Mouse (Mus musculus) layer of hippocampus, postnatal 10 days (tissue): ENCODE measurements around the gene Wdr25. TPM values are rescaled to one million over a fixed set of nuclear protein-coding genes. Genes with fewer than 3 reads are reported as not detected.

ENCODE experiments used
- DNase-seq, 2 experiments: peaks; one replicate each; pipeline ENCODE4 v3.0.0; 2021; ENCODE audit warnings: low spot score in 2 of 2
- total RNA-seq, 2 experiments: library from RNA; stranded (reverse); gene quantifications; 2 replicates each; pipeline ENCODE4 v1.2.3; 2021

Wdr25 gene
- total RNA-seq, 2 experiments from 2014 or later: 7.1 to 9.0 TPM

GRCm38 (mm10) chr12:109058660-109059059 lies 165.2 kb downstream of the Wdr25 start:
- DNase-seq: no peak

DNA sequence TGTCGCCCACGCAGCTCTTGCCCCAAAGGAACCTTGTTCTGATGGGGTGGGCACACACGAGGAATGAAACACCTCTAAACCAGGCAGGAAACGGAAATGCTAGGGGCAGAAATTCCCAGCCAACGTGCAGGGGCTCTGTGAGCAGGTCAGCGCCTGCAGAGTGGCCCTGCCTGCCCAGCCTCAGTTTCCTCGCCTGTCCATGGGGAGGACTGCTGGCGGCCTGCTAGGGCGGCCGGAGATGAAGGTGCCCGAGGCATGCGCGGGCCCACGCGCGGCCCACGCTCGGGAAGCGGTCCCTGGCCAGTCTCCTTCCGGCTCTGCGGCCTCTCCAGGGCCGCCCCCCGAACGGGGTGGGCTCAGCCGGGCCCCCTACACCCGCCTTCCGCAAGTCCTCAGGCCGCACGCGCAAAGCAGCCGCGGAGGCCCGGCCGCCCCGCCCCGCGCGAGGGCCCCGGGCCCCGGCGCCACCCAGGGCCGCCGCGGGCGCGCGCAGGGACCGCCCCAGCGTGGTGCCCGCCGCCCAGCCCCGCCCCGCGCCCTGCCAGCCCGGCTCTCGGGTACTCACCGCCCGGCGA lies 174.2 kb downstream of the Wdr25 start:
- peak; percentile 54 to 61 for DNase-seq

DNA sequence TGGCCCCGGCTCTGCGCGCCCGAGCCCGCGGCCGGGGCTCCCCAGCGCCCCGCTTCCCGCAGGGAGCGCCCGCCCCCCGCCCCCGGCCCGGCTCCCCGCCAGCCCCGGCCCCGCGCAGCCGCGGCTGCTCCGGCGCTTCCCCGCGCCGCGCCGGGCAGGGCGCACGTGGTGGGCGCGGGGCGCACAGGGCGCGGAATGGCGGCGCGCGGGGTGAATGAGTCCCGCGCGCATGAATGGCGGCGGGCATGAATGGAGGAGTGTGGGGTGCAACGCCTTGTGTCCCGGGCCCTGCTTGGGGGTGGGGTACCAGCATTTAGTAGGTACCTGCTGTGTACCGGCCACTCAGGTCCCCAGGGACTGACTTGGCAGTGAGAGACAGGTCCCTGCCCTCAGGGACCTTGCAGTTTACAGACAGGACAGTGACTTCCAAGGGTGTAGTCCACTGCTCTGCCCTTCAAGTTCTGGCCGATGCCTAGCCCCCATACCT lies 174.8 kb downstream of the Wdr25 start, which contains the start of gene Begain:
Gene Begain, minus strand, starts transcription at position 51 of the 487 bp plus-strand sequence.
- no peak for DNase-seq

- DNase-seq: no peak
These were observed 175.3 kb downstream of the Wdr25 start for GRCm38 (mm10) chr12:109068738-109069137.

- no peak for DNase-seq
These were observed 176.3 kb downstream of the Wdr25 start for GRCm38 (mm10) chr12:109069751-109070150.

GRCm38 (mm10) chr12:109071248-109071647 lies 177.8 kb downstream of the Wdr25 start:
- no peak for DNase-seq

DNA sequence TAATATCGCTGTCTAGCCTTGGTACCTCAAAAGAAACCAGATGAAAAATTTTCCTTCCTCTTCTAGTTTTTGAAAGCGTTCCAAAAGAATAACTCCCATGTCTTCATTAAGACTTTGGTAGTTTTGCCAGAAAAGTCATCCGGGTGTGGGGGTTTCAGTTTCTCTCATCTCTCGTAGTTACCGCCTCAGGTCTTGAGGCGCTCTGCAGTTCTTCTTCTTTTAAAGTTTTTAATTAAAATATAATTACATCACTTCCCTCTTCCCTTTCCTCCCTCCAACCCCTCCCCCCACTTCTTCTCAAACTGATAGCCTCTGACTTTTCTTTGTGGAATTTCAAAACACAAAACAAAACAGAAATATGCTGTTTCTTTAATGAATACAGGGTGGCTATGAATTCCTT lies 180.7 kb downstream of the Wdr25 start:
- DNase-seq: no peak

DNA sequence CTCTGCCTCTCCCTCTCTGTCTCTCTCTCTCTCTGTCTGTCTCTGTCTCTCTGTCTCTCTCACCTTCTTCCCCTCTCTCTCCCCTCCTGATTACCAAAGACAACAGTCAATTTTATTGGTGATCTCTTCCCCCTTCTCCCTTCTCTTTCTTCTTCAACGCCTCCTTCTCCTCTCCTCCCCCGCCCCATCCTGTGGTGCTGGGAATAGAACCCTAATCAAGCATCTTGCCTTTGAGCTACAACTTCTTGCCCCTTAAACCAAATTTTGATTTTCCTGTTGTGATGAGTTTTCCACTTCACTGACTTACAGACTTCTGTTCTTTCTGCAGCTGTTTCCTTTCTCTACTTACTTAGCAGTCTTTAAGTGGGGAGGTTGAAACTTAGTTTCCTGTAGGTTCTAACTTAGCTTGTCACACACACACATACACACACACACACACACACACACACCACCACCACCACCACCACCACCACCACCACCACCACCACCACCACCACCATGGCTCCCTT lies 181.4 kb downstream of the Wdr25 start:
- DNase-seq: no peak

DNA sequence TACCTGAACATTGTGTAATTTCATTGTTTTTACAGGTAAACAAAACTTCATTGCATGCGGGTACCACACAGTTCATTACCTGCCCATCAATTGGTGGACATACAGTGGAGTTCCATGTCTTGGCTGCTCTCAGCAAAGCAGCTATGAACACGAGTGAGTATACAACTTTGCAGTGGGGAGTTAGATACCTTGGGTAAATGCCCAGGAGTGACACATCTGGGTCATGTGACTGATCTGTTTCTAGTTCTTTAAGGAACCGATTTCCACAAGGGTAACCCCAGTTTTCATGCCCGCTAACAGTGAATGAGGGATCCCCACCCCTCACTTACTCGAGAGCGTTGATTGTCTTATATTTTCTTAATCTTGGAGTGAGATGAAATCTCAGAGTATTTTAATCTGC lies 183.6 kb downstream of the Wdr25 start:
- no peak for DNase-seq

Other genes starting within 250 kb of the Wdr25 start
- under 1 TPM; 0.38 to 0.85 TPM for gene Degs2, start 191.3 kb upstream of the Wdr25 start, total RNA-seq
- gene Yy1, start 100.7 kb upstream of the Wdr25 start, total RNA-seq: 10 to 100 TPM; 53.5 to 54.5 TPM
- 10 to 100 TPM; 15.3 to 16.4 TPM for gene Slc25a29, start 57.7 kb upstream of the Wdr25 start, total RNA-seq
- 1 to 10 TPM; 8.7 to 8.8 TPM for gene Slc25a47, start 57.6 kb upstream of the Wdr25 start, total RNA-seq
- gene Wars, start 543 bp downstream of the Wdr25 start, total RNA-seq: 10 to 100 TPM; 82.9 to 91.9 TPM
- 100 to 1,000 TPM; 164 to 176 TPM for gene Begain, start 174.6 kb downstream of the Wdr25 start, total RNA-seq